Mouse (Mus musculus) limb, embryonic 11.5 days (tissue): ENCODE data around the gene Inca1. TPM values are rescaled to one million over a fixed set of nuclear protein-coding genes. Genes with fewer than 3 reads are reported as not detected.

Source experiments
- ATAC-seq: fragments of 200-750 bp; cut with Nextera tagmentation; 2 replicates; pipeline ENCODE4 v1.8.0; 2017; ENCODE audit warnings: low read depth; ENCODE audit not compliant: insufficient number of reproducible peaks, low FRiP score, low TSS enrichment
- DNase-seq: peaks from one replicate; pipeline ENCODE4 v3.0.0-alpha.2; 2015; ENCODE audit warnings: low spot score
- H3K27ac ChIP-seq: fragments of 300-500 bp; sonication (generic); replicated peaks from 2 replicates; pipeline ENCODE4 v1.5.1; 2014; ENCODE audit warnings: low read depth, mild to moderate bottlenecking, low read length
- H3K27me3 ChIP-seq: fragments of 300-500 bp; sonication (generic); 2 replicates; pipeline ENCODE4 v1.6.1; 2014; ENCODE audit warnings: mild to moderate bottlenecking, low read length, mixed read lengths; ENCODE audit not compliant: control insufficient read depth, insufficient read depth
- H3K36me3 ChIP-seq: fragments of 300-500 bp; sonication (generic); 2 replicates; pipeline ENCODE4 v1.6.1; 2014; ENCODE audit warnings: mild to moderate bottlenecking, low read length, moderate library complexity, mixed read lengths; ENCODE audit not compliant: control insufficient read depth, insufficient read depth
- H3K4me1 ChIP-seq: fragments of 300-500 bp; sonication (generic); 2 replicates; pipeline ENCODE4 v1.6.1; 2014; ENCODE audit warnings: low read length, mixed read lengths; ENCODE audit not compliant: control insufficient read depth, insufficient read depth
- H3K4me2 ChIP-seq: fragments of 300-500 bp; sonication (generic); 2 replicates; pipeline ENCODE4 v1.6.1; 2014; ENCODE audit warnings: low read depth, mild to moderate bottlenecking, moderate library complexity; ENCODE audit not compliant: severe bottlenecking
- H3K4me3 ChIP-seq: fragments of 300-500 bp; sonication (generic); 2 replicates; pipeline ENCODE4 v1.5.1; 2014; ENCODE audit warnings: low read depth, low read length
- H3K9ac ChIP-seq: fragments of 300-500 bp; sonication (generic); 2 replicates; pipeline ENCODE4 v1.6.1; 2014; ENCODE audit warnings: mild to moderate bottlenecking, low read length
- H3K9me3 ChIP-seq: fragments of 300-500 bp; sonication (generic); 2 replicates; pipeline ENCODE4 v1.6.1; 2016; ENCODE audit warnings: low read length; ENCODE audit not compliant: control insufficient read depth
- WGBS: fragments of 180-500 bp; shearing (Covaris S2); extraction: QIAGEN DNeasy Blood & Tissue Kit; methylation state at CpG from one replicate; pipeline ENCODE4 v1.1.7; 2014; 5-methylcytosine and 5-hydroxymethylcytosine counted together
- polyA plus RNA-seq: library from polyadenylated mRNA; unstranded; fragments of >200 nt; fragmentation: Nextera tagmentation; extraction: Ambion mirVana; gene quantifications from 2 replicates; pipeline ENCODE4 v1.2.1, GENCODE M21; 2014

Inca1 gene
- polyA plus RNA-seq, 1 experiment from 2014 or later: 0.96 TPM

DNA sequence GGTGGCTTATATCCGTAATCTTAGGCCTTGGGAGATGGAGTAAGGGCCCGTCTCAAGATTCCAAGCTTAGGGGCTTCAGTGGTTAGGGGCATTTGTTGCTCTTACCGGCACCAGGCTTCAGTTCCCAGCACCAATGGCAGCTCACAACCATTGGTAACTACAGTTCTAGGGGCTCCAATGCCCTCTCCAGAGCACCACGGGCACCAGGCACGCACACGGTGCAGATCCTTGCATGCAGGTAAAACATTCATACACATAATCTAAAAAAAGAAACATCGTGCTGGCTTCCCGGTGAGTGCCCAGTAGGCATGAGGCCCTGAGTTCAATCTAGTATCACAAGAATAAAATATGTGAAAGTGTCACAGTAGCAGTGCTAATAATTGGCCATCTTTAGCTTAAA is 36.9 kb downstream of the Inca1 start:
- no peak for ATAC-seq
- 94% methylated on average over 8 of the region's 8 CpGs for WGBS

GRCm38 (mm10) chr11:70660571-70660970 is 39.4 kb downstream of the Inca1 start:
- no peak overlapping the region for H3K9ac ChIP-seq
- ATAC-seq (no peak), DNase-seq (no peak)
- no peaks in the 10 kb centered on the region for H3K27me3 ChIP-seq
- no peak overlapping the region for H3K4me2 ChIP-seq
- WGBS: 83% methylated on average over 8 of the region's 8 CpGs
- no peak overlapping the region for H3K27ac ChIP-seq
- no peak overlapping the region for H3K4me3 ChIP-seq
- H3K9me3 ChIP-seq: no peaks in the 10 kb centered on the region
- peaks cover 22% of the 10 kb centered on the region for H3K4me1 ChIP-seq
- peaks cover 16% of the 10 kb centered on the region for H3K36me3 ChIP-seq

More for the DNA sequence above, 36.9 kb downstream of the Inca1 start:
- no peak overlapping the region for H3K4me3 ChIP-seq
- no peak overlapping the region for H3K4me2 ChIP-seq
- no peaks in the 10 kb centered on the region for H3K27me3 ChIP-seq
- peaks cover 19% of the 10 kb centered on the region for H3K36me3 ChIP-seq
- H3K4me1 ChIP-seq: peaks cover 10% of the 10 kb centered on the region; the same call in 1 of the 2 replicates
- H3K9ac ChIP-seq: no peak overlapping the region
- no peak overlapping the region for H3K27ac ChIP-seq
- no peak for DNase-seq
- H3K9me3 ChIP-seq: no peaks in the 10 kb centered on the region

- H3K4me2 ChIP-seq: no peak overlapping the region
- H3K9ac ChIP-seq: no peak overlapping the region
- H3K27ac ChIP-seq: no peak overlapping the region
- H3K9me3 ChIP-seq: no peaks in the 10 kb centered on the region
- no peaks in the 10 kb centered on the region for H3K27me3 ChIP-seq
- peaks cover 6% of the 10 kb centered on the region for H3K36me3 ChIP-seq
- peaks cover 22% of the 10 kb centered on the region for H3K4me1 ChIP-seq
- no peak overlapping the region for H3K4me3 ChIP-seq
- 73% methylated on average over 8 of the region's 8 CpGs for WGBS
- ATAC-seq (no peak), DNase-seq (no peak)
These were observed 41.0 kb downstream of the Inca1 start for GRCm38 (mm10) chr11:70658942-70659341.

- H3K27ac ChIP-seq: no peak overlapping the region
- H3K4me2 ChIP-seq: no peak overlapping the region
- no peak overlapping the region for H3K9ac ChIP-seq
- no peaks in the 10 kb centered on the region for H3K27me3 ChIP-seq
- no peaks in the 10 kb centered on the region for H3K9me3 ChIP-seq
- DNase-seq (no peak), ATAC-seq (no peak)
- H3K4me1 ChIP-seq: peaks cover 22% of the 10 kb centered on the region
- 80% methylated on average over 5 of the region's 5 CpGs for WGBS
- H3K36me3 ChIP-seq: peaks cover 4% of the 10 kb centered on the region; the same call in 1 of the 2 replicates
- H3K4me3 ChIP-seq: no peak overlapping the region
These were observed 41.4 kb downstream of the Inca1 start for GRCm38 (mm10) chr11:70658521-70658920.

DNA sequence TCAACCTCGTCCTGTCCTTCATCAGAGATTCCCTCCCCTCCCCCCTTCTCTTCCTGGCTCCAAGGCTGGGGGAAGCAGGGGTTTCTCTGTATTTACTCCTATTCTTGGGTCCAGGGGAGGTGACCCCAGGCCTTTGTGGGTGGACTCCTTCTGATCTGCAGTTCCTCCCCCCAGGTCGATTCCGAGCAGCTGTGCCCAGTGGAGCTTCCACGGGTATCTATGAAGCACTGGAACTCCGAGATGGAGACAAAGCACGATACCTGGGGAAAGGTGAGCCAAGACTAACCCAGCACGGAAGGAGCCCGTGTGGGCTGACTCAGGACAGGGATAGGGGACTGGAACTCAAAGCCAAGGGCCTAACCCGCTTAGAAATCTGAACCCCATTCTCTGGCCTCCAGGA is 42.0 kb downstream of the Inca1 start:
- Histone ChIP-seq H3K27me3 (no peaks in the 10 kb centered on the region), H3K9me3 (no peaks in the 10 kb centered on the region), H3K36me3 (peaks cover 4% of the 10 kb centered on the region; the same call in 1 of the 2 replicates), H3K4me2 (peak overlapping the region; percentile 96; the same call in 1 of the 2 replicates), H3K4me3 (no peak overlapping the region), H3K27ac (peak overlapping the region; percentile 97), H3K4me1 (peaks cover 22% of the 10 kb centered on the region), H3K9ac (no peak overlapping the region)
- WGBS: 61% methylated on average over 9 of the region's 9 CpGs
- DNase-seq (no peak), ATAC-seq (no peak)

DNA sequence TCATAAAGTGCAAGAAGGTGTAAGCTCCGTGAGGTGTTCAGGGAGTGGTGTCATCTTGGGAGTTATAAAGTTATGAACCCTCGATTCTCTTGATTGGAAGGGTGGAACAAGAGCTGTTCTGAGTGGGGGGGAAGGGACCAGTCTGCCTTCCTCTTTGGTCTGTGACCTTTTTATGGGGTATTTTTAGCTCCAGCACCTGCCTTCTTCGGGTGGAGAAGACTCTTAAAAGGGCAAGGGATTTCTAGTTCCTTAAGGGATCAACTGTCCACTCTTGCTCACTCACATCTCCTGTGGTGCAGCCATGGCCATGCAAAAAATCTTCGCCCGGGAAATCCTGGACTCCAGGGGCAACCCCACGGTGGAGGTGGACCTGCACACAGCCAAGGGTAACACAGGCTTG is 42.4 kb downstream of the Inca1 start:
- Histone ChIP-seq H3K4me3 (no peak overlapping the region), H3K36me3 (peaks cover 5% of the 10 kb centered on the region; the same call in 1 of the 2 replicates), H3K4me2 (peak overlapping the region; percentile 96), H3K4me1 (peaks cover 25% of the 10 kb centered on the region), H3K27ac (peak overlapping the region; percentile 97), H3K9me3 (no peaks in the 10 kb centered on the region), H3K27me3 (no peaks in the 10 kb centered on the region), H3K9ac (no peak overlapping the region)
- DNase-seq (no peak), ATAC-seq (no peak)
- WGBS: 56% methylated on average over 6 of the region's 6 CpGs

DNA sequence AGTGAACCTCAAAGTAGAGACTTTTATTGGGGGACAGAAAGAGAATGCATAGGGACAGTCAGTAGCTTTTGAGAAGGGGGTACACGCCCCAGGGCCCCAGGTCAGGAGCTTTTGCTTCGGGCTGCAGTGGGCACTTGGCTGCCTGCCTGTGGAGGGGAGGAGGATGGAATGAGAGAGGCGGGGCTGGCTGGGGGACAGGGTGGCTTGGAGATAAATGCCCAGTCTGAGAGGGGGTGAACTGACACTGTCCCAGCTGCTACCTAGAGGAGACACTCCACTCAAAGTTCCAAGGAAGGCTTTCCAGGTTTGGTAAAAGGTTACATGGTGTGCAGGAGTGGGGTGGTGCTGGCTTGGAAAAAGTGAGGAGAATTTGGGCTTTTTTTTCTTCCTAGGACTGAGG is 43.0 kb downstream of the Inca1 start, which contains the start of gene Eno3:
Gene Eno3, plus strand, starts transcription at position 239 of the 400 bp plus-strand sequence.
- Histone ChIP-seq H3K4me2 (peak within 1 kb of the TSS; percentile 96), H3K27ac (peak within 1 kb of the TSS; percentile 97), H3K9ac (peak within 1 kb of the TSS; percentile 98), H3K4me1 (peaks cover 27% of the 10 kb centered on the region), H3K4me3 (peak within 1 kb of the TSS; percentile 100), H3K36me3 (peaks cover 6% of the 10 kb centered on the region), H3K9me3 (no peaks in the 10 kb centered on the region), H3K27me3 (no peaks in the 10 kb centered on the region)
- no peak for DNase-seq
- 2% methylated on average over 3 of the region's 3 CpGs for WGBS
- 0 out of 2 replicates have a peak, but pooled peaks have one; percentile 18 for ATAC-seq

GRCm38 (mm10) chr11:70656456-70656927 is 43.5 kb downstream of the Inca1 start:
- H3K4me1 ChIP-seq: peaks cover 29% of the 10 kb centered on the region
- peak overlapping the region; percentile 96 for H3K4me2 ChIP-seq
- H3K27ac ChIP-seq: peak overlapping the region; percentile 97
- H3K9ac ChIP-seq: peak overlapping the region; percentile 98
- 2% methylated on average over 16 of the region's 16 CpGs for WGBS
- H3K4me3 ChIP-seq: peak overlapping the region; percentile 100
- H3K27me3 ChIP-seq: no peaks in the 10 kb centered on the region
- no peaks in the 10 kb centered on the region for H3K9me3 ChIP-seq
- peaks cover 8% of the 10 kb centered on the region for H3K36me3 ChIP-seq
- peak; percentile 70 for ATAC-seq
- peak; percentile 81 for DNase-seq
